Mouse (Mus musculus) forebrain, embryonic 11.5 days (tissue): ENCODE data around the gene Disc1. TPM values are rescaled to one million over a fixed set of nuclear protein-coding genes. Genes with fewer than 3 reads are reported as not detected.

ENCODE experiments used
- ATAC-seq: fragments of 200-750 bp; cut with Nextera tagmentation; replicated peaks from 2 replicates; pipeline ENCODE4 v1.8.0; 2017; ENCODE audit warnings: moderate TSS enrichment; ENCODE audit not compliant: low FRiP score
- DNase-seq: peaks from one replicate; pipeline ENCODE4 v3.0.0-alpha.2; 2017; ENCODE audit warnings: low spot score
- H3K27ac ChIP-seq: fragments of 300-500 bp; sonication (generic); 2 replicates; pipeline ENCODE4 v1.5.1; 2014; ENCODE audit warnings: low read depth, low read length
- H3K27me3 ChIP-seq: fragments of 300-500 bp; sonication (generic); 2 replicates; pipeline ENCODE4 v1.6.1; 2014; ENCODE audit warnings: mild to moderate bottlenecking, low read length, mixed read lengths; ENCODE audit not compliant: control insufficient read depth, insufficient read depth
- H3K36me3 ChIP-seq: fragments of 300-500 bp; sonication (generic); 2 replicates; pipeline ENCODE4 v1.6.1; 2014; ENCODE audit warnings: mild to moderate bottlenecking, low read length, moderate library complexity, mixed read lengths; ENCODE audit not compliant: control insufficient read depth, insufficient read depth
- H3K4me1 ChIP-seq: fragments of 300-500 bp; sonication (generic); replicated peaks from 2 replicates; pipeline ENCODE4 v1.6.1; 2014; ENCODE audit warnings: low read length, mixed read lengths; ENCODE audit not compliant: control insufficient read depth, insufficient read depth
- H3K4me2 ChIP-seq: fragments of 300-500 bp; sonication (generic); 2 replicates; pipeline ENCODE4 v1.6.1; 2014; ENCODE audit warnings: low read depth, mild to moderate bottlenecking, low read length, moderate library complexity, mixed read lengths; ENCODE audit not compliant: severe bottlenecking
- H3K4me3 ChIP-seq: fragments of 300-500 bp; sonication (generic); 2 replicates; pipeline ENCODE4 v1.5.1; 2014; ENCODE audit warnings: low read depth, low read length
- H3K9ac ChIP-seq: fragments of 300-500 bp; sonication (generic); 2 replicates; pipeline ENCODE4 v1.6.1; 2014; ENCODE audit warnings: low read length
- H3K9me3 ChIP-seq: fragments of 300-500 bp; sonication (generic); 2 replicates; pipeline ENCODE4 v1.6.1; 2016; ENCODE audit warnings: low read length, mixed read lengths; ENCODE audit not compliant: control insufficient read depth
- WGBS: fragments of 180-500 bp; shearing (Covaris S2); extraction: QIAGEN DNeasy Blood & Tissue Kit; methylation state at CpG from one replicate; pipeline ENCODE4 v1.1.7; 2014; 5-methylcytosine and 5-hydroxymethylcytosine counted together
- polyA plus RNA-seq: library from polyadenylated mRNA; unstranded; fragments of >200 nt; fragmentation: Nextera tagmentation; extraction: Ambion mirVana; gene quantifications from 2 replicates; pipeline ENCODE4 v1.2.1, GENCODE M21; 2014

Disc1 gene
- polyA plus RNA-seq, 1 experiment from 2014 or later: 1.3 TPM

DNA sequence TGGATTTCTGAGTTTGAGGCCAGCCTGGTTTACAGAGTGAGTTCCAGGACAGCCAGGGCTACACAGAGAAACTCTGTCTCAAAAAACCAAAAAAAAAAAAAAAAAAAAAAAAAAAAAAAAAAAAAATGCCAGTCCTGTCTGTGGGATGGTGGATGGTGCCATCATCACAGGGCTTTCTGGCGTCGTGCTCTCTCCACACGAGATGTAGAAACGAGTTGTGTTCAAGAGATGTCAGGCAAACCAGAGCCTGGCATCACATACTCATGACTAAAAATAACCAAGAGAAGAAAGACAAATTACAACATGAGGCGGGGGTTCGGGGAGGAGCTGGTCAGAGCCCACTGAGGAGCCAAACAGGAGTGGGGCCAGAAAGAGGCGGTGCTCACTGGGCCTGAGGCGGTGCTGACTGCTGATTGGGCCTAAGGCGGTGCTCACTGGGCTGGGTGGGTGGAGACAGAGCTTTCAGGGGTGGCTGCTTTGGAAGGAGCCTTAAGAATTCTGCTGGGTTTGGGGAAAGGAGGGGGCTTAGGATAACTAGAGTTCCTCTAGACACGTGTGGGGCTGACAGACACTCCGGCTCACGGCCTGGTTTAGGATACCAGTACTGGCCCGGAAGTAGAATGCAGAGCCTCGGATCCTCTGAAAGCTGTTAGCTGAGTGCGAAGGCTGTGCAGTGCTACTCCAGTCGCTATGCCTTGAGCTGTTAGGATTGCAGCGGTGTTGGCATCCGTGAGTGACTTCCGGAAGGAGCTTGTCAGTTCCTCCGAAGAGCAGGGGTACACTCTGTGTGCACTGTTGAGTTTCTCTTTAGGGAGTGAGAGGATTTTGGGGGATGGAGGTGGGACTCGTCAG is 37.1 kb downstream of the Disc1 start:
- WGBS: 75% methylated on average over 21 of the region's 21 CpGs
- no peak for ATAC-seq
- H3K4me3 ChIP-seq: no peak overlapping the region
- H3K4me1 ChIP-seq: 0 out of 2 replicates have a peak, but pooled peaks cover 2% of the 10 kb centered on the region
- no peak for DNase-seq
- no peak overlapping the region for H3K27ac ChIP-seq
- no peaks in the 10 kb centered on the region for H3K27me3 ChIP-seq
- no peak overlapping the region for H3K9ac ChIP-seq
- no peaks in the 10 kb centered on the region for H3K9me3 ChIP-seq
- no peaks in the 10 kb centered on the region for H3K36me3 ChIP-seq
- H3K4me2 ChIP-seq: no peak overlapping the region

DNA sequence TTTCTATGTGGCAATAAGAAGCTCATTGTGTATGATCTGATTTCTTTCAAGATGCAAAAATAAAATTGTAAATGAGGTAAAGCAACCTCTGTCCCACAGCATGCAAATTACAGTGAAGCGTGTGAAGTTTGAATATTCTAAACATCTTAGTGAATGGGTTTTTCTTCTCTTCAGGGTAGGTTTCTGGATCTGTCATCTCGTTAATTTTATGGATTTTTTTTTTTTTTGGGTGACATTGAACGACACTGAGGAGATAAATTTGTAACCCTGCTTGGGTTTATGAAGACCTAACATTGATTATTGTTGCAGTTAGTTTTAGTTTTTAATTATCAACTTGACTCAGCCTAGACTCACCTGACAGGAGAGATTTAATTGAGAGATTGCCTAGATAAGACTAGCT is 43.1 kb downstream of the Disc1 start:
- no peak overlapping the region for H3K9ac ChIP-seq
- H3K27ac ChIP-seq: no peak overlapping the region
- no peaks in the 10 kb centered on the region for H3K4me1 ChIP-seq
- no peak overlapping the region for H3K4me3 ChIP-seq
- H3K36me3 ChIP-seq: no peaks in the 10 kb centered on the region
- no peaks in the 10 kb centered on the region for H3K9me3 ChIP-seq
- WGBS: 83% methylated on average over 3 of the region's 3 CpGs
- DNase-seq: no peak
- no peaks in the 10 kb centered on the region for H3K27me3 ChIP-seq
- H3K4me2 ChIP-seq: no peak overlapping the region
- no peak for ATAC-seq

GRCm38 (mm10) chr8:125098050-125098449 is 44.1 kb downstream of the Disc1 start:
- no peaks in the 10 kb centered on the region for H3K36me3 ChIP-seq
- no peak overlapping the region for H3K4me2 ChIP-seq
- ATAC-seq (no peak), DNase-seq (no peak)
- H3K4me1 ChIP-seq: no peaks in the 10 kb centered on the region
- 84% methylated on average over 5 of the region's 5 CpGs for WGBS
- no peak overlapping the region for H3K9ac ChIP-seq
- no peak overlapping the region for H3K4me3 ChIP-seq
- H3K27ac ChIP-seq: no peak overlapping the region
- H3K9me3 ChIP-seq: no peaks in the 10 kb centered on the region
- H3K27me3 ChIP-seq: no peaks in the 10 kb centered on the region

- H3K9ac ChIP-seq: no peak overlapping the region
- 82% methylated on average over 13 of the region's 13 CpGs for WGBS
These were observed 48.3 kb downstream of the Disc1 start for GRCm38 (mm10) chr8:125102303-125102702.

GRCm38 (mm10) chr8:125113171-125113570 is 59.2 kb downstream of the Disc1 start:
- no peak for DNase-seq
- ATAC-seq: no peak
- H3K9me3 ChIP-seq: no peaks in the 10 kb centered on the region
- no peak overlapping the region for H3K4me2 ChIP-seq
- H3K36me3 ChIP-seq: no peaks in the 10 kb centered on the region
- H3K27me3 ChIP-seq: no peaks in the 10 kb centered on the region
- H3K27ac ChIP-seq: no peak overlapping the region
- H3K4me3 ChIP-seq: no peak overlapping the region
- WGBS: 60% methylated on average over 9 of the region's 9 CpGs
- H3K4me1 ChIP-seq: no peaks in the 10 kb centered on the region
- H3K9ac ChIP-seq: no peak overlapping the region

More at GRCm38 (mm10) chr8:125102303-125102702, 48.3 kb downstream of the Disc1 start:
- no peak overlapping the region for H3K4me2 ChIP-seq
- ATAC-seq: no peak
- no peak for DNase-seq
- no peak overlapping the region for H3K27ac ChIP-seq
- no peak overlapping the region for H3K4me3 ChIP-seq
- H3K4me1 ChIP-seq: no peaks in the 10 kb centered on the region
- H3K9me3 ChIP-seq: no peaks in the 10 kb centered on the region
- no peaks in the 10 kb centered on the region for H3K36me3 ChIP-seq
- H3K27me3 ChIP-seq: no peaks in the 10 kb centered on the region

- Histone ChIP-seq H3K4me3 (no peak overlapping the region), H3K36me3 (no peaks in the 10 kb centered on the region), H3K4me1 (no peaks in the 10 kb centered on the region), H3K9me3 (no peaks in the 10 kb centered on the region), H3K4me2 (no peak overlapping the region), H3K9ac (no peak overlapping the region), H3K27me3 (no peaks in the 10 kb centered on the region), H3K27ac (no peak overlapping the region)
- ATAC-seq (no peak), DNase-seq (no peak)
- 79% methylated on average over 3 of the region's 3 CpGs for WGBS
These were observed 59.8 kb downstream of the Disc1 start for GRCm38 (mm10) chr8:125113831-125114230.

DNA sequence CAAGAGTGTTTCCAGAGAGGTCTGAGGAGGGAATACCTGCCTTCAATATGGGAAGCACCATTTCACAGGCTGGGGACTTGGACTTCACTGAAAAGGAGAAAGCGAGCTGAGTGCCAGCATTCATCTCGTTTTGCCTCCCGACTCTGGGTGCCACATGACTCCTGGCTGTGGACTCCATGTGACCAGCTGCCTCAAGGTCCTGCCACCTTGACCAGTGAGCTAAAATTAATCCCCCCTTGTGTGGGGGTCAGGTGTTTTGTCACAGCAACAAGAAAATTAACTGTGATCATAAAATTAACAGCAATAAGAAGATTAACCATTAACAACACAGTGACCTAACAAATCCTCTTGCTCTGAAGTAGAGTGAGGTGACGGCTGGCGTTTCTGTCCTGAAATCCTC is 61.3 kb downstream of the Disc1 start:
- H3K36me3 ChIP-seq: no peaks in the 10 kb centered on the region
- no peak overlapping the region for H3K4me2 ChIP-seq
- WGBS: 83% methylated on average over 5 of the region's 5 CpGs
- H3K4me3 ChIP-seq: no peak overlapping the region
- DNase-seq (no peak), ATAC-seq (no peak)
- no peak overlapping the region for H3K9ac ChIP-seq
- H3K4me1 ChIP-seq: no peaks in the 10 kb centered on the region
- H3K27ac ChIP-seq: no peak overlapping the region
- H3K27me3 ChIP-seq: no peaks in the 10 kb centered on the region
- no peaks in the 10 kb centered on the region for H3K9me3 ChIP-seq

- H3K27me3 ChIP-seq: no peaks in the 10 kb centered on the region
- peaks cover 6% of the 10 kb centered on the region; the same call in 1 of the 2 replicates for H3K4me1 ChIP-seq
- DNase-seq (peak; percentile 63), ATAC-seq (no peak)
- H3K27ac ChIP-seq: no peak overlapping the region
- H3K9me3 ChIP-seq: no peaks in the 10 kb centered on the region
- H3K9ac ChIP-seq: no peak overlapping the region
- no peak overlapping the region for H3K4me3 ChIP-seq
- H3K36me3 ChIP-seq: no peaks in the 10 kb centered on the region
- 23% methylated on average over 2 of the region's 2 CpGs for WGBS
- no peak overlapping the region for H3K4me2 ChIP-seq
These were observed 62.6 kb downstream of the Disc1 start for GRCm38 (mm10) chr8:125116616-125117015.

- DNase-seq (no peak), ATAC-seq (no peak)
- Histone ChIP-seq H3K27me3 (no peaks in the 10 kb centered on the region), H3K4me1 (no peaks in the 10 kb centered on the region), H3K9me3 (no peaks in the 10 kb centered on the region), H3K9ac (no peak overlapping the region), H3K27ac (no peak overlapping the region), H3K4me2 (no peak overlapping the region), H3K4me3 (no peak overlapping the region), H3K36me3 (no peaks in the 10 kb centered on the region)
- 82% methylated on average over 4 of the region's 4 CpGs for WGBS
These were observed 72.5 kb downstream of the Disc1 start for GRCm38 (mm10) chr8:125126482-125126881.
